Mouse (Mus musculus) forebrain, postnatal 0 days (tissue): ENCODE data around the gene Olfr807. TPM values are rescaled to one million over a fixed set of nuclear protein-coding genes. Genes with fewer than 3 reads are reported as not detected.

Source experiments
- ATAC-seq: fragments of 200-750 bp; cut with Nextera tagmentation; 2 replicates; pipeline ENCODE4 v1.8.0; 2017; ENCODE audit warnings: mild to moderate bottlenecking, moderate library complexity
- DNase-seq: peaks from one replicate; pipeline ENCODE4 v3.0.0-alpha.2; 2015
- H3K27ac ChIP-seq: fragments of 300-500 bp; sonication (generic); 2 replicates; pipeline ENCODE4 v1.5.1; 2014; ENCODE audit warnings: low read depth, mild to moderate bottlenecking, antibody characterized with exemption, low read length, moderate library complexity, mixed read lengths
- H3K27me3 ChIP-seq: fragments of 300-500 bp; sonication (generic); 2 replicates; pipeline ENCODE4 v1.6.1; 2014; ENCODE audit warnings: mild to moderate bottlenecking, low read length, mixed read lengths; ENCODE audit not compliant: insufficient read depth
- H3K36me3 ChIP-seq: fragments of 300-500 bp; sonication (generic); 2 replicates; pipeline ENCODE4 v1.6.1; 2014; ENCODE audit warnings: mild to moderate bottlenecking, moderate library complexity; ENCODE audit not compliant: insufficient read depth
- H3K4me1 ChIP-seq: fragments of 300-500 bp; sonication (generic); 2 replicates; pipeline ENCODE4 v1.6.1; 2014; ENCODE audit warnings: antibody characterized with exemption; ENCODE audit not compliant: insufficient read depth
- H3K4me2 ChIP-seq: fragments of 300-500 bp; sonication (generic); 2 replicates; pipeline ENCODE4 v1.6.1; 2014; ENCODE audit warnings: low read depth, mild to moderate bottlenecking, moderate library complexity
- H3K4me3 ChIP-seq: fragments of 300-500 bp; sonication (generic); 2 replicates; pipeline ENCODE4 v1.5.1; 2014; ENCODE audit warnings: low read depth, low read length, mixed read lengths
- H3K9ac ChIP-seq: fragments of 300-500 bp; sonication (generic); 2 replicates; pipeline ENCODE4 v1.6.1; 2014; ENCODE audit warnings: mild to moderate bottlenecking
- H3K9me3 ChIP-seq: fragments of 300-500 bp; sonication (generic); 2 replicates; pipeline ENCODE4 v1.6.1; 2016; ENCODE audit warnings: low read length
- CTCF ChIP-seq: sonication (generic); IDR thresholded peaks from 2 replicates; pipeline ENCODE4 v1.5.1; 2016; ENCODE audit warnings: antibody characterized with exemption, control low read depth, low read depth
- WGBS: fragments of 180-500 bp; shearing (Covaris S2); extraction: QIAGEN DNeasy Blood & Tissue Kit; methylation state at CpG from one replicate; pipeline ENCODE4 v1.1.7; 2014; 5-methylcytosine and 5-hydroxymethylcytosine counted together
- polyA plus RNA-seq: library from polyadenylated mRNA; unstranded; fragments of >200 nt; fragmentation: Nextera tagmentation; extraction: Ambion mirVana; gene quantifications from 2 replicates; pipeline ENCODE4 v1.2.1, GENCODE M21; 2015
- total RNA-seq: library from RNA; depleted of rRNA; stranded (reverse); fragments of >200 nt; gene quantifications from 2 replicates; pipeline ENCODE4 v1.2.3, GENCODE M21; 2014; rRNA removed

The Olfr807 gene
- total RNA-seq (not detected in 2 replicates), polyA plus RNA-seq (not detected in 2 replicates)

- H3K27me3 ChIP-seq, result no peaks in the 10 kb centered on the region
- no peak within 1 kb of the TSS for H3K4me2 ChIP-seq
- no peaks in the 10 kb centered on the region for H3K4me1 ChIP-seq
- no peak within 1 kb of the TSS for H3K4me3 ChIP-seq
- 93% methylated on average over 1 of the region's 1 CpGs for WGBS
- no peak for DNase-seq
- no peak within 1 kb of the TSS for H3K9ac ChIP-seq
- no peak for TF ChIP-seq CTCF
- no peaks in the 10 kb centered on the region for H3K36me3 ChIP-seq
- no peaks in the 10 kb centered on the region for H3K9me3 ChIP-seq
- no peak for ATAC-seq
- H3K27ac ChIP-seq, result no peak within 1 kb of the TSS
These were observed at the start of gene Olfr807 for GRCm38 (mm10) chr10:129757693-129758092. Olfr807 (minus strand) TSS chr10:129757793.

- no peaks in the 10 kb centered on the region for H3K9me3 ChIP-seq
- TF ChIP-seq CTCF, result no peak
- DNase-seq, result no peak
- WGBS, result 86% methylated on average over 4 of the region's 4 CpGs
- H3K27me3 ChIP-seq, result no peaks in the 10 kb centered on the region
- H3K36me3 ChIP-seq, result no peaks in the 10 kb centered on the region
- H3K4me3 ChIP-seq, result no peak within 1 kb of the TSS
- H3K9ac ChIP-seq, result no peak within 1 kb of the TSS
- H3K4me2 ChIP-seq, result no peak within 1 kb of the TSS
- no peak for ATAC-seq
- no peak within 1 kb of the TSS for H3K27ac ChIP-seq
- H3K4me1 ChIP-seq, result no peaks in the 10 kb centered on the region
These were observed 46.7 kb upstream of the Olfr807 start, which contains the start of gene Olfr811 for GRCm38 (mm10) chr10:129804296-129804695. Olfr811 (minus strand) TSS chr10:129804396.

GRCm38 (mm10) chr10:129794817-129795216 is 37.2 kb upstream of the Olfr807 start, which contains the start of gene Olfr810:
Olfr810 (minus strand) TSS chr10:129794917.
- TF ChIP-seq CTCF, result no peak
- Histone ChIP-seq H3K27me3 (no peaks in the 10 kb centered on the region), H3K4me2 (no peak within 1 kb of the TSS), H3K4me3 (no peak within 1 kb of the TSS), H3K27ac (no peak within 1 kb of the TSS), H3K9me3 (no peaks in the 10 kb centered on the region), H3K4me1 (no peaks in the 10 kb centered on the region), H3K36me3 (no peaks in the 10 kb centered on the region), H3K9ac (no peak within 1 kb of the TSS)
- DNase-seq (no peak), ATAC-seq (no peak)

GRCm38 (mm10) chr10:129778123-129778522 is 20.5 kb upstream of the Olfr807 start:
- Histone ChIP-seq H3K27ac (no peak overlapping the region), H3K4me1 (no peaks in the 10 kb centered on the region), H3K27me3 (no peaks in the 10 kb centered on the region), H3K9ac (no peak overlapping the region), H3K36me3 (no peaks in the 10 kb centered on the region), H3K4me3 (no peak overlapping the region), H3K4me2 (no peak overlapping the region), H3K9me3 (no peaks in the 10 kb centered on the region)
- DNase-seq, result no peak
- ATAC-seq, result no peak
- no peak for TF ChIP-seq CTCF

- ATAC-seq (no peak), DNase-seq (no peak)
- H3K27ac ChIP-seq, result no peak within 1 kb of the TSS
- H3K27me3 ChIP-seq, result no peaks in the 10 kb centered on the region
- no peaks in the 10 kb centered on the region for H3K4me1 ChIP-seq
- H3K4me2 ChIP-seq, result no peak within 1 kb of the TSS
- no peak within 1 kb of the TSS for H3K9ac ChIP-seq
- H3K36me3 ChIP-seq, result no peaks in the 10 kb centered on the region
- H3K4me3 ChIP-seq, result no peak within 1 kb of the TSS
- TF ChIP-seq CTCF, result no peak
- H3K9me3 ChIP-seq, result no peaks in the 10 kb centered on the region
These were observed 16.7 kb upstream of the Olfr807 start, which contains the start of gene Olfr809 for GRCm38 (mm10) chr10:129774338-129774737. Olfr809 (plus strand) TSS chr10:129774638.

DNA sequence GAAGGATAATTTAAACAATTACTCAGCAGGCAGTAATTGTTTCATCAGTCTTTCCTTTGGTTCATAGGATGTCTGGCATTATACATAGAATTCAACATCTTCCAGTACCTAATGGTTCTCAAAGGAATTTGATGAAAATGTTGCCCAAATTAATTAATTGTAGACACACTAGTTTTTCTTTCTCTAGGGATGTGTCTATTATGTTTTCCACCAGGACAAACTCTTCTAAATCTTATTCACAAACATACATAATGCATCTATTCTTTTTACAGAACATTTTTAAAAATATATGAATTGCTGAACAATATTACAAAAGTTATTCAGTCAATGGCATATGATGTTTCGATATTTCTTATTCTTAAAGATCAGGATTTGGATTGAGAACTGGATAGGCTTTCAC is 7.6 kb upstream of the Olfr807 start, which contains the start of gene Olfr808:
TSS of gene Olfr808 (plus strand) at position 301 of the 400 bp plus-strand sequence.
- no peak for DNase-seq

GRCm38 (mm10) chr10:129741821-129742220 is 15.8 kb downstream of the Olfr807 start, which contains the start of gene Olfr806:
Olfr806 (minus strand) TSS chr10:129741921.
- TF ChIP-seq CTCF, result no peak
- Histone ChIP-seq H3K9ac (no peak within 1 kb of the TSS), H3K4me1 (no peaks in the 10 kb centered on the region), H3K27ac (no peak within 1 kb of the TSS), H3K36me3 (no peaks in the 10 kb centered on the region), H3K27me3 (no peaks in the 10 kb centered on the region), H3K4me3 (no peak within 1 kb of the TSS), H3K9me3 (no peaks in the 10 kb centered on the region), H3K4me2 (no peak within 1 kb of the TSS)
- no peak for ATAC-seq
- no peak for DNase-seq

More for the DNA sequence above, 7.6 kb upstream of the Olfr807 start, which contains the start of gene Olfr808:
- WGBS, result 100% methylated on average over 1 of the region's 1 CpGs
- H3K4me2 ChIP-seq, result no peak within 1 kb of the TSS
- H3K27me3 ChIP-seq, result no peaks in the 10 kb centered on the region
- no peak for TF ChIP-seq CTCF
- ATAC-seq, result no peak
- H3K9ac ChIP-seq, result no peak within 1 kb of the TSS
- no peaks in the 10 kb centered on the region for H3K4me1 ChIP-seq
- no peaks in the 10 kb centered on the region for H3K36me3 ChIP-seq
- no peak within 1 kb of the TSS for H3K27ac ChIP-seq
- H3K9me3 ChIP-seq, result no peaks in the 10 kb centered on the region
- no peak within 1 kb of the TSS for H3K4me3 ChIP-seq
